Mouse (Mus musculus) midbrain, embryonic 16.5 days (tissue): ENCODE measurements at regions not wholly inside any gene's neighbourhood (a gene's known extent, or its start where the extent isn't known, plus 50 kb on each side); places are given as distances from the start of the nearest gene placed in this dataset.
A peak's percentile ranks its signal among the peaks of the same experiment; 100 is the strongest.

Source experiments
- ATAC-seq: fragments of 200-750 bp; cut with Nextera tagmentation; 2 replicates; pipeline ENCODE4 v1.8.0; 2017; ENCODE audit warnings: moderate TSS enrichment
- H3K27ac ChIP-seq: fragments of 300-500 bp; sonication (generic); 2 replicates; pipeline ENCODE4 v1.5.1; 2014; ENCODE audit warnings: mild to moderate bottlenecking, low read length, mixed read lengths
- H3K27me3 ChIP-seq: fragments of 300-500 bp; sonication (generic); 2 replicates; pipeline ENCODE4 v1.6.1; 2014; ENCODE audit warnings: low read depth, low read length, mixed read lengths; ENCODE audit not compliant: control insufficient read depth, insufficient read depth
- H3K36me3 ChIP-seq: fragments of 300-500 bp; sonication (generic); 2 replicates; pipeline ENCODE4 v1.6.1; 2014; ENCODE audit warnings: mild to moderate bottlenecking, low read length, moderate library complexity, mixed read lengths; ENCODE audit not compliant: control insufficient read depth, insufficient read depth
- H3K4me1 ChIP-seq: fragments of 300-500 bp; sonication (generic); 2 replicates; pipeline ENCODE4 v1.6.1; 2014; ENCODE audit warnings: mild to moderate bottlenecking, low read length, mixed read lengths; ENCODE audit not compliant: control insufficient read depth, insufficient read depth
- H3K4me2 ChIP-seq: fragments of 300-500 bp; sonication (generic); 2 replicates; pipeline ENCODE4 v1.6.1; 2014; ENCODE audit warnings: mild to moderate bottlenecking, low read length, mixed read lengths
- H3K4me3 ChIP-seq: fragments of 300-500 bp; sonication (generic); 2 replicates; pipeline ENCODE4 v1.5.1; 2014; ENCODE audit warnings: low read depth, mild to moderate bottlenecking, low read length, moderate library complexity, mixed read lengths
- H3K9ac ChIP-seq: fragments of 300-500 bp; sonication (generic); 2 replicates; pipeline ENCODE4 v1.6.1; 2014; ENCODE audit warnings: low read depth, low read length, mixed read lengths
- H3K9me3 ChIP-seq: fragments of 300-500 bp; sonication (generic); replicated peaks from 2 replicates; pipeline ENCODE4 v1.6.1; 2014; ENCODE audit warnings: mild to moderate bottlenecking, low read length, mixed read lengths; ENCODE audit not compliant: control insufficient read depth, poor library complexity, severe bottlenecking
- WGBS: fragments of 180-500 bp; shearing (Covaris S2); extraction: QIAGEN DNeasy Blood & Tissue Kit; methylation state at CpG from one replicate; pipeline ENCODE4 v1.1.7; 2014; 5-methylcytosine and 5-hydroxymethylcytosine counted together

DNA sequence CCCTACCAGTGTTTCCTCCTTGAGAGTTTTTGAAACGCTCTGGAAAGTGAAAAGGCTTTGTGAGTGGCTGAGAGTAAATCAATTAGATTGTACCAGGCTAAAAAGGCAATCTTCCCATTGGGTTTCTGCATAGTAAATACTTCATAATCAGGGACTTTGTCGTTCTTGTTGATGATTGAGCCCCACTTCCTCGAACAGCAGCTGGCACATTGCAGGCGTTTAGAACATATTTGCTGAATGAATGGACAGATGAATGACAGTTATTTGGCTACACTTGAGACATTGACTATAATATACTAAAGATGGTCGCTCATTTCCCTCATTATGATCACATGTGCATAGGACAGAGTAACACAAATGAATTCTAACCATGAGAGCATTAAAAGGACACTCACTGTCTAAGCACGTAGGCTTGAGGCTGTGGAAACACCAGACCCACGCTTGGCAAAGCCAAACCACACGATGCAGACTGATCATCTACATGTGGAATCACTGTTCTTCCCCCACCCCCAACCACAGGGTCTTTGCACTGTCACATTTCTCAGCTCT, 90.7 kb upstream of the Tyw5 start:
- no peaks in the 10 kb centered on the region for H3K27me3 ChIP-seq
- no peak overlapping the region for H3K4me3 ChIP-seq
- no peak overlapping the region for H3K4me2 ChIP-seq
- ATAC-seq, result no peak
- no peaks in the 10 kb centered on the region for H3K9me3 ChIP-seq
- WGBS, result 59% methylated on average over 8 of the region's 8 CpGs
- H3K9ac ChIP-seq, result no peak overlapping the region
- H3K36me3 ChIP-seq, result no peaks in the 10 kb centered on the region
- no peak overlapping the region for H3K27ac ChIP-seq
- H3K4me1 ChIP-seq, result peaks cover 4% of the 10 kb centered on the region; the same call in 1 of the 2 replicates

DNA sequence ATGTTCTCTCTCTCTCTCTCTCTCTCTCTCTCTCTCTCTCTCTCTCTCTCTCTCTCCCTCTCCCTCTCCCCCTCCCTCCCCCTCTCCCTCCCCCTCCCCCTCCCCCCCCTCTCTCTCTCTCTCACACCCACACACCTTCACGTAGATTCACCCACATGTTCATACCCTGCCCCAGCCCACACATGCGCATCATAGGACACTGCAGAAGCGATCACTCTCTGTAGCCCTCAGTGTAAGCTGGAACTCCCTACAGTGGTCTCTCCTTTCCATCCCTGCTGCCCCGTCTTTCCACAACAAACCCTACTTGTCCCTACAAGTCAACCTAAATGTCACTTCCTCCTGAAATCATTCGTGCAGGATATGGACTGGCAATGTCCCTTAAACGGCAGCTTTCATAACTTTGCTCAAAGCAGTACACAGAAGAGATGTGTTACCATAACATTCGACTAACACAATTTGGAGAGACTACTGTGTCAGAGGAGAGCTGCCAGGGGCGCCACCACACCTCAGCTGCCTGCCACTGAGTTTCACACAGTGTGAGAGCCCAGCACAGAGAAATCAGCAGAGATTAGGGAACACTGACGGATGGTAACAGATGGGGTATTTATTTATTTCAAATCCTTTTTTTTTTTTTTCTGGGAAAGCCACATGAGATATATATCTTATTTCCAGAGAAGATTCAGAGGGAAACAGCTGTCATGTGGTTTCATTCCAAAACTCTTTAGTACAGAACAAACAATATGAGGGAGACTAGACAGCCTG, 103.6 kb upstream of the Tyw5 start:
- H3K4me1 ChIP-seq, result no peaks in the 10 kb centered on the region; the same call in 1 of the 2 replicates
- 82% methylated on average over 8 of the region's 9 CpGs for WGBS
- no peaks in the 10 kb centered on the region for H3K36me3 ChIP-seq
- no peak for ATAC-seq
- no peak overlapping the region for H3K27ac ChIP-seq
- no peak overlapping the region for H3K4me2 ChIP-seq
- no peaks in the 10 kb centered on the region for H3K9me3 ChIP-seq
- no peak overlapping the region for H3K4me3 ChIP-seq
- H3K9ac ChIP-seq, result no peak overlapping the region
- no peaks in the 10 kb centered on the region for H3K27me3 ChIP-seq

DNA sequence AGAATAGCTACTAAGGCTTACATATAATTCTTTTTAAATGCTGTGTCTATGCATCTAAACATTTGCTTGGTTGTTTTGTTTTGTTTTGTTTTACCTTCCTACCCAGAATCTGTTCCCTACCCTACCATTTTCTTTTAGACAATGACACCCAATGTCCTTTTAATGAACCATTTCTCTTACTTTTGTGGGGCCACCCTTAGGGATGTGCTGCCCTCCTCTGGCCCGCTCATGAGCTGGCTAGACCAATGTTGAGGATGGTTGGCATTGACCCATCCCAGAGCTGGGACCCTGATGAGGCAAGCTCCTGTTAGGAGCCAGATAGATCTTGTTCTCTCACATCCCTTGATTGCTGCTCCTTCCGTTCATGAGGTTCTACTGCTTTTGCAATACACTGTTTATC, 105.0 kb upstream of the Tyw5 start:
- no peak for ATAC-seq
- no peaks in the 10 kb centered on the region for H3K9me3 ChIP-seq
- H3K9ac ChIP-seq, result no peak overlapping the region
- H3K4me2 ChIP-seq, result no peak overlapping the region
- H3K27me3 ChIP-seq, result no peaks in the 10 kb centered on the region
- H3K36me3 ChIP-seq, result no peaks in the 10 kb centered on the region
- H3K4me3 ChIP-seq, result no peak overlapping the region
- H3K27ac ChIP-seq, result no peak overlapping the region
- H3K4me1 ChIP-seq, result no peaks in the 10 kb centered on the region; the same call in 1 of the 2 replicates
- 92% methylated on average over 2 of the region's 2 CpGs for WGBS

DNA sequence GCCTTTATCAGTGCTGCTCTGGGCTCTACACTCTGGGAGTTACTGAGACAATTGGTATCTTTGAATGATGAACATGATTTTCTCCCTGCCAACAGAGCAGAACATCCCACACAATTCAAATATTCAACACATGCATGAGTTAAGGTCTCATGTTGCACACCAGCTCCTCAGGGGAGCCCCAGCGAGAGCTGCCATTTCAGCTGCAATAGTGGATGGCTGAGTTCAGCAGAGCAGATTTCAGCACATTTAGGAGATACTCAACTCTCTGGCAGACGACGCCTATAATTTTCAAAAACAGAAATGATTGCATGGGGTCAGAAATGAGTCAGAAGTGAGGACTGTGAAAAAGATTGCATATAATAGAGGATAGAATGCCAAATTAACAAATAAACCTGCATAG, 105.6 kb upstream of the Tyw5 start:
- WGBS, result 82% methylated on average over 3 of the region's 3 CpGs
- H3K4me3 ChIP-seq, result no peak overlapping the region
- ATAC-seq, result no peak

DNA sequence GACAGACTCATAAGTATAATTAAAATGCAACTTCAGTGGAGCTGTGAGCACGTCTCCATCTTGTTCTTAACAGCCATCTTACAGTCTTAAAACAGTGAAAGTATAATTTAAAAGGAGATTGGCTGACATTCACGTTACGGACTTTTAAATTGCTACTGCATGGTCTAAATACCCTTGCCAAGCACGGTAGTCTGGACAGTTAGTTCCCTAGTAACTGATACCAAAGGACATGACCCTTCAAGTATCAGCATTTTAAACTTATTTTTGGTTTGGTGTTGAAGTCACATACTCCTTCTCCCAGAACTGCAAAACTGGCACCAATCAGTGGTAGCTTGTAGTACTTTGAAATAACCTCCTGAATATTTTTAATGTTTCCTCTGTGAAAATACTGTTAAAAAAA, 119.1 kb upstream of the Tyw5 start:
- no peaks in the 10 kb centered on the region for H3K36me3 ChIP-seq
- no peaks in the 10 kb centered on the region for H3K27me3 ChIP-seq
- no peak overlapping the region for H3K4me2 ChIP-seq
- 89% methylated on average over 4 of the region's 4 CpGs for WGBS
- no peaks in the 10 kb centered on the region for H3K4me1 ChIP-seq
- H3K4me3 ChIP-seq, result no peak overlapping the region
- no peak for ATAC-seq
- no peak overlapping the region for H3K9ac ChIP-seq
- no peaks in the 10 kb centered on the region for H3K9me3 ChIP-seq
- no peak overlapping the region for H3K27ac ChIP-seq

More for the DNA sequence above, 105.6 kb upstream of the Tyw5 start:
- Histone ChIP-seq H3K9ac (no peak overlapping the region), H3K4me1 (no peaks in the 10 kb centered on the region; the same call in 1 of the 2 replicates), H3K4me2 (no peak overlapping the region), H3K27ac (no peak overlapping the region), H3K27me3 (no peaks in the 10 kb centered on the region), H3K36me3 (no peaks in the 10 kb centered on the region), H3K9me3 (no peaks in the 10 kb centered on the region)

DNA sequence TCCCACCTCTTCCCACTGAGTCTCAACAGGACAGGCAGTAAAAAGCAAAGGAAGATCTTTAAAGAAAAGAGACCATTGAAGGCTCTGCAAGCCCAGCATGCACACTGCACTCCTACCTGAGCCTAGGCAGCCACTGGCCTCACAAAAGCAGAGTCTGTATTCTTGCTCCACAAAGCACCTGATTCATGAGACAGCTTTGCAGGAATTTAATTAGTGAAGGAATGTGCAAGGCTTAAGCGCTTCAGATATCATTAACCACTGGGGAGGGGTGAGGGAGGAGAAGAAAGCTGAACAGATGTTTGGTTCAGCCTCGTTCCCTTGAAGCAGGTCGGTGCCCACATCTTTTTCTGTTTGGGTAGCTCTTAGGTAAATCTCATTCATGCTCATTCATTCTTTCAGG, 121.8 kb upstream of the Tyw5 start:
- Histone ChIP-seq H3K4me1 (no peaks in the 10 kb centered on the region), H3K9me3 (no peaks in the 10 kb centered on the region), H3K27me3 (no peaks in the 10 kb centered on the region), H3K4me2 (no peak overlapping the region), H3K4me3 (no peak overlapping the region), H3K36me3 (no peaks in the 10 kb centered on the region), H3K27ac (no peak overlapping the region), H3K9ac (no peak overlapping the region)
- ATAC-seq, result no peak
- 14% methylated on average over 3 of the region's 3 CpGs for WGBS

DNA sequence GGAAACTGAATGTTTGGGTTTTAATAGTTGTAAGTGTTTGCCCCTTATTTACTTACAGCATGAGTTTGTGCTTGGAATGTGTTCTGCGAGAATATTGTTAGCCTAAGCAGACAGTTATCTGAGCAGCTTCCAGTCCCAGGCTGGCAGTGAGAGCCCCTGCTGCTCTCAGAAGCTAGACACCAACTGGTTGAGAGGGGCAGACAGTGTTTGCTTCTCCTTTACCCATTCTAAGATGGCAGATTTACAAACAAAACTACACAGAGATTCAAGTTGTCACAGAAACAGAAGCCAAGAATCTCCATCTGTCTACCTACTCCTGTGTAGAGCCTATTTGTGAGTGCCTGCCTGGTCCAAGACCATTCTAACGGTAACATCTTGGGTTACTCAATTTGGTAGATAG, 122.4 kb upstream of the Tyw5 start:
- no peaks in the 10 kb centered on the region for H3K27me3 ChIP-seq
- no peaks in the 10 kb centered on the region for H3K36me3 ChIP-seq
- WGBS, result 76% methylated on average over 2 of the region's 2 CpGs
- no peak overlapping the region for H3K4me3 ChIP-seq
- H3K9ac ChIP-seq, result no peak overlapping the region
- no peaks in the 10 kb centered on the region for H3K4me1 ChIP-seq
- H3K9me3 ChIP-seq, result no peaks in the 10 kb centered on the region
- no peak for ATAC-seq
- no peak overlapping the region for H3K4me2 ChIP-seq
- H3K27ac ChIP-seq, result no peak overlapping the region

DNA sequence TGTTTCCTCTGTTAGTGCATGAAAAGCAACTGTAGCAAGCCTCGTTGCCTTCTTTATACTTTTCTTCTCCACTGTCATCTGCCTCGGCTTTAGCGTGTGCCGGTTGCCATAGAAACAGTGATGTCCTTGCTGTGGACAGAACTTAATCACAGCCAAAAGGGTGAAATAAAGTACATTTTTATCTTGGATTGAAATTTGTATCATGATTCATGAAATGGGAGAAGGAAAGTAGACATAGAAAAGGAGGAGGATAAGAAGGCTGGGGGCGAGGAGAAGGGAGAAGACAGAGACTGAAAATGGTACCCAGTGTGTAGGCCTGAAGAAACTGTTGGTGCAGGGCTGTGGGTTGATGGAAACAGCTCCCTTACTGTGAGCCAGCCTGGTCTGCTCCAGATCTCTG, 130.5 kb upstream of the Tyw5 start:
- Histone ChIP-seq H3K27me3 (no peaks in the 10 kb centered on the region), H3K4me3 (no peak overlapping the region), H3K9me3 (no peaks in the 10 kb centered on the region), H3K4me1 (no peaks in the 10 kb centered on the region; the same call in 1 of the 2 replicates), H3K27ac (no peak overlapping the region), H3K9ac (no peak overlapping the region), H3K36me3 (no peaks in the 10 kb centered on the region), H3K4me2 (no peak overlapping the region)
- ATAC-seq, result peak; percentile 80; the same call in 1 of the 2 replicates
- WGBS, result 58% methylated on average over 5 of the region's 5 CpGs

DNA sequence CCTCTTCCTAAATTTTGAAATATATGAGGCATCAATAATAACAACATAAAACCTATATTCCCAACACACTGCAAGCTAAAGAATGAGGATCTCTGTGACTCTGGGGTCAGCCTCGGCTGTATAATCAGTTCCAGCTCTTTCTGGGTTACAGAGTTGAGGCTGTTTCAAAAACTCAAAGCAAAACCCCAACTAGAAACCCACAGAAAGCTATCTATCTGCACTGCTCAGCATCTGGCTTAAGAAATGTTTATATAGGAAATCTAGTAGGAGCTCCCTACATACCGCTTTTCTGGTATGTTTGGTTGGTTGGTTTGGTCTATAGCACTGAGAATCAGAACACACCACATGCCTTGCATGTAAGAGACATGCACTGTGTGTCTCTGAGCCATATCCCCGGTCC, 137.8 kb upstream of the Tyw5 start:
- no peak for ATAC-seq
- Histone ChIP-seq H3K9me3 (no peaks in the 10 kb centered on the region), H3K27me3 (no peaks in the 10 kb centered on the region), H3K4me3 (no peak overlapping the region), H3K4me1 (peaks cover 11% of the 10 kb centered on the region; the same call in 1 of the 2 replicates), H3K27ac (no peak overlapping the region), H3K9ac (no peak overlapping the region), H3K36me3 (no peaks in the 10 kb centered on the region), H3K4me2 (no peak overlapping the region)
- WGBS, result 81% methylated on average over 3 of the region's 3 CpGs
